Mouse (Mus musculus) embryonic facial prominence, embryonic 12.5 days (tissue): ENCODE measurements around the gene Klhl24. TPM values are rescaled to one million over a fixed set of nuclear protein-coding genes. Genes with fewer than 3 reads are reported as not detected.

Experiments
- ATAC-seq: fragments of 200-750 bp; cut with Nextera tagmentation; 2 replicates; pipeline ENCODE4 v1.8.0; 2017; ENCODE audit not compliant: insufficient number of reproducible peaks, insufficient read depth, low FRiP score, low TSS enrichment
- H3K27ac ChIP-seq: fragments of 300-500 bp; sonication (generic); 2 replicates; pipeline ENCODE4 v1.5.1; 2016; ENCODE audit warnings: mild to moderate bottlenecking
- H3K27me3 ChIP-seq: fragments of 300-500 bp; sonication (generic); 2 replicates; pipeline ENCODE4 v1.6.1; 2016; ENCODE audit warnings: mild to moderate bottlenecking, moderate library complexity
- H3K36me3 ChIP-seq: fragments of 300-500 bp; sonication (generic); 2 replicates; pipeline ENCODE4 v1.6.1; 2016; ENCODE audit warnings: mild to moderate bottlenecking
- H3K4me1 ChIP-seq: fragments of 300-500 bp; sonication (generic); 2 replicates; pipeline ENCODE4 v1.6.1; 2016
- H3K4me2 ChIP-seq: fragments of 300-500 bp; sonication (generic); replicated peaks from 2 replicates; pipeline ENCODE4 v1.6.1; 2016; ENCODE audit warnings: mild to moderate bottlenecking, moderate library complexity
- H3K4me3 ChIP-seq: fragments of 300-500 bp; sonication (generic); 2 replicates; pipeline ENCODE4 v1.5.1; 2016; ENCODE audit warnings: mild to moderate bottlenecking
- H3K9ac ChIP-seq: fragments of 300-500 bp; sonication (generic); 2 replicates; pipeline ENCODE4 v1.6.1; 2016; ENCODE audit warnings: mild to moderate bottlenecking, moderate library complexity
- H3K9me3 ChIP-seq: fragments of 300-500 bp; sonication (generic); 2 replicates; pipeline ENCODE4 v1.6.1; 2016; ENCODE audit warnings: mild to moderate bottlenecking, moderate library complexity
- WGBS: fragments of 180-500 bp; shearing (Covaris S2); methylation state at CpG from one replicate; pipeline ENCODE4 v1.1.7; 2016; 5-methylcytosine and 5-hydroxymethylcytosine counted together
- polyA plus RNA-seq: library from polyadenylated mRNA; unstranded; fragments of >200 nt; fragmentation: Nextera tagmentation; extraction: Ambion mirVana; gene quantifications from 2 replicates; pipeline ENCODE4 v1.2.1, GENCODE M21; 2016

The Klhl24 gene
- 36.9 and 38.7 TPM in 2 replicates for polyA plus RNA-seq

- Histone ChIP-seq H3K9me3 (no peaks in the 10 kb centered on the region), H3K4me2 (peak within 1 kb of the TSS; percentile 51), H3K4me3 (peak within 1 kb of the TSS; percentile 87), H3K9ac (peak within 1 kb of the TSS; percentile 85), H3K4me1 (no peaks in the 10 kb centered on the region), H3K27ac (peak within 1 kb of the TSS; percentile 95), H3K36me3 (peaks cover under 1% of the 10 kb centered on the region; the same call in 1 of the 2 replicates), H3K27me3 (no peaks in the 10 kb centered on the region)
- WGBS = 1% methylated on average over 29 of the region's 29 CpGs
- peak; percentile 94 for ATAC-seq
These were observed at the start of gene Klhl24 for GRCm38 (mm10) chr16:20097069-20097710. Gene Klhl24, plus strand, starts transcription at chr16:20097542.

- 90% methylated on average over 3 of the region's 3 CpGs for WGBS
- no peak overlapping the region for H3K9ac ChIP-seq
- no peak overlapping the region for H3K4me2 ChIP-seq
- H3K4me1 ChIP-seq = no peaks in the 10 kb centered on the region
- no peaks in the 10 kb centered on the region for H3K36me3 ChIP-seq
- no peak for ATAC-seq
- no peak overlapping the region for H3K27ac ChIP-seq
- H3K4me3 ChIP-seq = no peak overlapping the region
- no peaks in the 10 kb centered on the region for H3K27me3 ChIP-seq
- no peaks in the 10 kb centered on the region for H3K9me3 ChIP-seq
These were observed 44.7 kb upstream of the Klhl24 start for GRCm38 (mm10) chr16:20052655-20053054.

GRCm38 (mm10) chr16:20072770-20073169 is 24.6 kb upstream of the Klhl24 start:
- Histone ChIP-seq H3K27ac (no peak overlapping the region), H3K9me3 (no peaks in the 10 kb centered on the region), H3K9ac (no peak overlapping the region), H3K27me3 (no peaks in the 10 kb centered on the region), H3K4me1 (no peaks in the 10 kb centered on the region; the same call in 1 of the 2 replicates), H3K36me3 (no peaks in the 10 kb centered on the region), H3K4me3 (no peak overlapping the region), H3K4me2 (no peak overlapping the region)
- WGBS = 39% methylated on average over 1 of the region's 1 CpGs
- peak; percentile 60; the same call in 1 of the 2 replicates for ATAC-seq

DNA sequence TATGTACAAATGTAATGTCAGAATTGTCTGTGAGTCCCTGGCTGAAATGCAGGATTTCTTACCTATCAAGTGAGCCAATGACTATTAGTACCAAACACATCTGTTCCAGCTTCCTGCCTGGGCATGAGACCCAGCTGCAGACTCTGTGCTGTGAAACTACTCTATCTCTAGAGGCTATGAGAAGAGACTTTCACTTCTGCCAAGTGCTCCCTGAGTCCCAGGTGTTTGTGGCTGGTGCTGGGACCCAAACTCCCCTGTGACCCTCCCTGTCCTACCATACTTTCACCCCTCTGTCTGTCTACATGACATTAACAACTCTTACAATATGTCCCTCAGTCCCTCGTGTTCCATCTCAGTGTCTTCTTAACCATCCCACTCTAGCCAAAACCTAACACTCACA is 20.7 kb upstream of the Klhl24 start:
- Histone ChIP-seq H3K4me3 (no peak overlapping the region), H3K9me3 (no peaks in the 10 kb centered on the region), H3K36me3 (no peaks in the 10 kb centered on the region), H3K27ac (no peak overlapping the region), H3K4me1 (no peaks in the 10 kb centered on the region; the same call in 1 of the 2 replicates), H3K9ac (no peak overlapping the region), H3K4me2 (no peak overlapping the region), H3K27me3 (no peaks in the 10 kb centered on the region)
- no peak for ATAC-seq
- WGBS = 71% methylated on average over 1 of the region's 1 CpGs

GRCm38 (mm10) chr16:20080271-20080670 is 17.1 kb upstream of the Klhl24 start:
- no peak overlapping the region for H3K27ac ChIP-seq
- H3K4me1 ChIP-seq = no peaks in the 10 kb centered on the region
- H3K27me3 ChIP-seq = no peaks in the 10 kb centered on the region
- no peaks in the 10 kb centered on the region for H3K36me3 ChIP-seq
- H3K9me3 ChIP-seq = no peaks in the 10 kb centered on the region
- H3K4me2 ChIP-seq = no peak overlapping the region
- H3K4me3 ChIP-seq = no peak overlapping the region
- WGBS = 82% methylated on average over 3 of the region's 3 CpGs
- no peak overlapping the region for H3K9ac ChIP-seq
- ATAC-seq = no peak

DNA sequence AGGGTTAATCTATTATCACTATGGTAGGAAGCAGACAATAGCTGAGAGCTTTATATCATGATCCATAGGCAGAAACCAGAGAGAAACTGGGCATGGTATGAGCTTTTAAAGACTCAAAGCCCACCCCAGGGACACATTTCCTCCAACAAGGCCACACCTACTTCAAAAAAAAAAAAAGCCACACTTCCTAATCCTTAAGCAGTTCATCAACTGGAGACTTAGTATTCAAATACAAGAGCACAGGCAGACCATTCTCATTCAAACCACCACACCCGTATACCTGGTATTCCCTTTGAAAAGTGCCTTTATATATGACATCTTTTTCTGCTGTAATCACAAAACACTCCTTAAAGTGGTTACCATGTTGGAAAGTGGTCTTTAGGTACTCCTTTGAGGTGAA is 12.7 kb upstream of the Klhl24 start:
- Histone ChIP-seq H3K27ac (no peak overlapping the region), H3K36me3 (no peaks in the 10 kb centered on the region), H3K4me1 (no peaks in the 10 kb centered on the region), H3K9me3 (no peaks in the 10 kb centered on the region), H3K9ac (no peak overlapping the region), H3K27me3 (no peaks in the 10 kb centered on the region), H3K4me2 (no peak overlapping the region), H3K4me3 (no peak overlapping the region)
- ATAC-seq = no peak
- 83% methylated on average over 1 of the region's 1 CpGs for WGBS

- H3K4me1 ChIP-seq = no peaks in the 10 kb centered on the region
- no peak overlapping the region for H3K4me3 ChIP-seq
- ATAC-seq = no peak
- 89% methylated on average over 5 of the region's 5 CpGs for WGBS
- H3K4me2 ChIP-seq = no peak overlapping the region
- H3K36me3 ChIP-seq = no peaks in the 10 kb centered on the region
- H3K27ac ChIP-seq = no peak overlapping the region
- no peaks in the 10 kb centered on the region for H3K27me3 ChIP-seq
- H3K9me3 ChIP-seq = no peaks in the 10 kb centered on the region
- no peak overlapping the region for H3K9ac ChIP-seq
These were observed 12.0 kb upstream of the Klhl24 start for GRCm38 (mm10) chr16:20085250-20085905.

DNA sequence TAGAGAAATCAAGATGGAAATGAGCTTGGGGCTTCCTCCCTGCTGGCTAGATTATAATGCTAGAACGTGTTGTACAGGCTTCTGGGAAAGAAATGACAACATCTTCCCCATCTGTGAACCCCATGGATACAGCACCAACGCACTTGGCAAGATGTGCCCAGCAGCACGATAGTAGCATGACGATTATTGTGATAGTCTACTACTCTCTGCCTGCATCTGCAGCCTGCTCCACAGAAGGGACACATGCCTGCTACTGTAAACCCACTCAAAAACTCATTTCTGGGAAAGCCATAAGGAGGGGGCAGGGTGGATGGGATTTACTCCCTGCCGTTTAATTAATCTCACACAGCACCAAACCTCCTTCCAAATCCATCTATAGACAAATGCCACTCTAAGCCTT is 10.4 kb upstream of the Klhl24 start:
- no peak for ATAC-seq
- Histone ChIP-seq H3K27ac (no peak overlapping the region), H3K9ac (no peak overlapping the region), H3K4me1 (no peaks in the 10 kb centered on the region), H3K9me3 (no peaks in the 10 kb centered on the region), H3K4me2 (no peak overlapping the region), H3K36me3 (no peaks in the 10 kb centered on the region), H3K4me3 (no peak overlapping the region), H3K27me3 (no peaks in the 10 kb centered on the region)
- WGBS = 83% methylated on average over 5 of the region's 5 CpGs

- ATAC-seq = no peak
- Histone ChIP-seq H3K27me3 (no peaks in the 10 kb centered on the region), H3K4me1 (no peaks in the 10 kb centered on the region), H3K4me3 (no peak overlapping the region), H3K9ac (no peak overlapping the region), H3K4me2 (no peak overlapping the region), H3K9me3 (no peaks in the 10 kb centered on the region), H3K36me3 (no peaks in the 10 kb centered on the region), H3K27ac (no peak overlapping the region)
- WGBS = 93% methylated on average over 3 of the region's 3 CpGs
These were observed 7.7 kb upstream of the Klhl24 start for GRCm38 (mm10) chr16:20089636-20090035.

DNA sequence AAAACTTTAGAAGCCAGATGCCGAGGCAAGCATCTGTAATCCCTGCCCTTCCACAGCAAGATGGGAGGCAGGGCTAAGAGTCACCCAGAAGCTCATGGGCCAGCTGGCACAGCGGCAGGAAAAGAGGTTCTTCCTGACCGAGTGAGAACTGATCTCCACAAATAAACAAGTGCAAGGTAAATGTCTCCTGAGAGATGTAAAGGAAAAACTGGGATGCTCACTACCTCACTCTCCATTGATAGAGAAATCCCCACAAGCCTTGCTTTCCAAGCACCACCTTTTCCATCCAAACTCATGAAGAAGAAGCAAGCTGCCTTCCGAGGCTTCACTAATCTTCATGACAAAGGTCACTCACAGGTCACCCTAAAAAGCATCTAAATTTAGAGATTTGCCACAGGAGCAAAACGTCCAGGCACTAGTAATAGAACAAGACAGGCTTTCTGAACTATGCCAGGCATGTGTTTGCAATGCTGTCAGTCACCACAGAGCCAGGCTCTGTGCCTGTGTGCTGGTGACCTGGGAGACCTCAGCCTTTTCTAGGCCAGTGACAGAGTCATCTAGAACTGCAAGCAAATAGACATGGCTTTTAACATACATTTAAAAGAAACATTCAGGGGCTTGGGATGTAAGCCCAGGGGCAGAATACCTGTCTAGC is 6.3 kb upstream of the Klhl24 start:
- 23% methylated on average over 5 of the region's 5 CpGs for WGBS
- ATAC-seq = no peak
- no peak overlapping the region for H3K27ac ChIP-seq
- no peaks in the 10 kb centered on the region for H3K27me3 ChIP-seq
- no peak overlapping the region for H3K9ac ChIP-seq
- no peaks in the 10 kb centered on the region for H3K36me3 ChIP-seq
- no peaks in the 10 kb centered on the region for H3K9me3 ChIP-seq
- H3K4me3 ChIP-seq = no peak overlapping the region
- no peak overlapping the region for H3K4me2 ChIP-seq
- H3K4me1 ChIP-seq = no peaks in the 10 kb centered on the region

DNA sequence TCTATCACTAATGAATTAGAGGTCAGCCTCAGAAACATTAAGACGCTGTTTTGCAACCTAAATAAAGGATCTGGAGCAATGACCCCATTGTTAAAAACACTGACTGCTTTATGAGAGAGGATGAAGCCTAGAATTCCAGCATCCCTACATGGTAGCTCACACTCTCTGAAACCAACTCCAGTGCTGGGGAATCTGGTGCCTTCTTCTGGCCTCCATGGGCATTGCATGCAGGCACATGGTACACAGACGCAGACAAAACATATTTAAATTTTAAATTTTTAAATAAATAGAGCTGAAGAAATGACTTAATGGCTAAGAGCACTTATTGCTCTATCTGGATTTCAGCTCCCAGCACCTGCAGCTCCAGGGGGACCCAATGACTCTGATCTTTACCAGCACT is 1.4 kb upstream of the Klhl24 start:
- Histone ChIP-seq H3K9me3 (no peaks in the 10 kb centered on the region), H3K4me3 (no peak overlapping the region), H3K27ac (no peak overlapping the region), H3K36me3 (no peaks in the 10 kb centered on the region), H3K27me3 (no peaks in the 10 kb centered on the region), H3K9ac (no peak overlapping the region), H3K4me2 (no peak overlapping the region), H3K4me1 (no peaks in the 10 kb centered on the region)
- ATAC-seq = no peak
- 66% methylated on average over 2 of the region's 2 CpGs for WGBS
